Mouse (Mus musculus) G1E (cell line): ENCODE measurements around the gene Dedd2.

Source experiments
- CTCF ChIP-seq: IDR thresholded peaks from 2 replicates; pipeline ENCODE4 v1.5.1; 2012; ENCODE audit warnings: low read depth, low read length, inconsistent platforms, mixed read lengths
- GATA1 ChIP-seq: IDR thresholded peaks from 2 replicates; pipeline ENCODE4 v1.6.1; 2012; ENCODE audit warnings: borderline replicate concordance, low read length, inconsistent platforms, mixed read lengths

DNA sequence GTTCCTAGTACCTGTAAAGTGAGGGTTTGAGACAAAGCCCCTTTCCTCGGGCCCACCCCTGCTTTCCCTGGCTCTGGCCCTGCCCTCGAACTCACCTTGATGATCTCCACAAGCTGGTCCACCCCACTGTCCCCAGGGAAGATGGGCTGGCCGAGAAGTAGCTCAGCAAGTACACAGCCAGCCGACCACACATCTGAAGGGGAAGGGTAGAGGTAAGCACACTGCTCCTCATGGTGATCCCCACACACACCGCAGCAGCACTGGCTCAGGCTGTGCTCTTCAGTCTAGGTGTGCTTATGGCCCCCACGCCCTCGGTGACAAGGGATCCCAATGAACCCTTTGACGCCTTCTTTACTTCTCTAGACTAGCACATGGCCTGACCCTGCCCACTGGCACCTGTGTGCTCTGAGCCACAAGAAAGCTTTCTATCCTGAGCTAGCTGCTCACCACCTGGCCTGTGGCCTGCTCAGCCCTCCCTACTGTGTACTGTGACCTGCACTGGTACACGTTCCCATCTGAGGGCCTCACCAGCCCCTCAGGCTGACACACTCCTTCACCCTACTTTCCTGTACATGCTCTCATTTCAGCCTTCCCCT is 10.4 kb upstream of the Dedd2 start:
- TF ChIP-seq CTCF (no peak), GATA1 (no peak)
